Mouse (Mus musculus) hindbrain, embryonic 15.5 days (tissue): ENCODE results near the gene Apol7e. TPM values are rescaled to one million over a fixed set of nuclear protein-coding genes. Genes with fewer than 3 reads are reported as not detected.

Source experiments
- ATAC-seq: fragments of 200-750 bp; cut with Nextera tagmentation; 2 replicates; pipeline ENCODE4 v1.8.0; 2017; ENCODE audit warnings: low read depth, moderate number of reproducible peaks, moderate TSS enrichment; ENCODE audit not compliant: low FRiP score
- H3K27ac ChIP-seq: fragments of 300-500 bp; sonication (generic); replicated peaks from 2 replicates; pipeline ENCODE4 v1.5.1; 2015; ENCODE audit warnings: mild to moderate bottlenecking, inconsistent platforms
- H3K27me3 ChIP-seq: fragments of 300-500 bp; sonication (generic); 2 replicates; pipeline ENCODE4 v1.6.1; 2015; ENCODE audit warnings: control low read depth, inconsistent platforms
- H3K36me3 ChIP-seq: fragments of 300-500 bp; sonication (generic); 2 replicates; pipeline ENCODE4 v1.6.1; 2015; ENCODE audit warnings: control low read depth, inconsistent platforms
- H3K4me1 ChIP-seq: fragments of 300-500 bp; sonication (generic); replicated peaks from 2 replicates; pipeline ENCODE4 v1.6.1; 2015; ENCODE audit warnings: control low read depth, inconsistent platforms
- H3K4me2 ChIP-seq: fragments of 300-500 bp; sonication (generic); 2 replicates; pipeline ENCODE4 v1.6.1; 2015; ENCODE audit warnings: moderate library complexity, mild to moderate bottlenecking, inconsistent platforms
- H3K4me3 ChIP-seq: fragments of 300-500 bp; sonication (generic); 2 replicates; pipeline ENCODE4 v1.5.1; 2015; ENCODE audit warnings: mild to moderate bottlenecking, inconsistent platforms
- H3K9ac ChIP-seq: fragments of 300-500 bp; sonication (generic); 2 replicates; pipeline ENCODE4 v1.6.1; 2015; ENCODE audit warnings: inconsistent platforms
- H3K9me3 ChIP-seq: fragments of 300-500 bp; sonication (generic); 2 replicates; pipeline ENCODE4 v1.6.1; 2016; ENCODE audit warnings: control low read depth, inconsistent platforms
- WGBS: fragments of 180-500 bp; shearing (Covaris S2); methylation state at CpG from one replicate; pipeline ENCODE4 v1.1.7; 2015; 5-methylcytosine and 5-hydroxymethylcytosine counted together
- polyA plus RNA-seq: library from polyadenylated mRNA; unstranded; fragments of >200 nt; fragmentation: Nextera tagmentation; extraction: Ambion mirVana; gene quantifications from 2 replicates; pipeline ENCODE4 v1.2.1, GENCODE M21; 2015

Gene Apol7e
- polyA plus RNA-seq, 1 experiment from 2014 or later = not detected

DNA sequence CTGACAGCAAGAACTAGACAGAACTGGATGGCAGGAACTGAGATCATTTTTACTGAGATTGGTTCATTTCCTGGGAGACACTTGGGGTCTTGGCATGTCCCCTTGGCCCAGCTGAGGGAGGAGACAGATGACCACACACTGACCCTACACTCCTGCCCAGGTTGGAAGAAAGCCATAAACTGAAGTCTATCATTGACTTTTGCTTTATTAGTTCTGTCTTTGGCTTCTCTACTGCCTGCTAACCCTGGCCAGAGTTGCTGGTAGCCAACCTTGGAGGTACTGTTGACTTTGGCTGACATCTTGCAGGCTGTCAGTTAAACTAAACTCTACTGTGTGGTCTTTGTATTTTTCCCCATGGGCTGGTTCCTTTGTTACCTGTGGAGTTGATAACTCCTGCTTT, 46.4 kb downstream of the Apol7e start:
- H3K4me2 ChIP-seq = no peak overlapping the region
- no peaks in the 10 kb centered on the region for H3K4me1 ChIP-seq
- H3K27me3 ChIP-seq = no peaks in the 10 kb centered on the region
- H3K36me3 ChIP-seq = no peaks in the 10 kb centered on the region
- no peaks in the 10 kb centered on the region for H3K9me3 ChIP-seq
- no peak overlapping the region for H3K9ac ChIP-seq
- H3K27ac ChIP-seq = no peak overlapping the region
- no peak overlapping the region for H3K4me3 ChIP-seq
- no peak for ATAC-seq

DNA sequence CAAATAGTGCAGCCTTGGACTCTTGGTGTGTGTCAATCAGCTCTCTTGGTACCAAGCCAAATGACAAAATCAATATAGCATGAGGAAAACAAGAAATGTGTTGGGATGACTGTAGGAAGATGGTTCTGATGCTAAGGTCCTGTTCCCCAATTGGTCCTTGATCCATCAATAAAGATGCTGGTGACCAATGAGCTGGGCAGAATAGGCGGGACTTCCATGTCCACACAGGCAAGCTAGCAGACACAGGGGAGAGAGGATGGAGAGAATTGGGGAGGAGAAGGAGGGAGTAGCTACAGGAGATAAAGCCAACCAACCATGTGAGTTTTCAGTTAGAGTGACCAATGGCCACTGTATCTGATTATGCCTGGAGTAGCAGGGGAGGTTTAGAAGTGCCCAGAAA, 47.7 kb downstream of the Apol7e start:
- Histone ChIP-seq H3K4me1 (no peaks in the 10 kb centered on the region), H3K9ac (no peak overlapping the region), H3K4me3 (no peak overlapping the region), H3K36me3 (no peaks in the 10 kb centered on the region), H3K4me2 (no peak overlapping the region), H3K27me3 (no peaks in the 10 kb centered on the region), H3K27ac (no peak overlapping the region), H3K9me3 (no peaks in the 10 kb centered on the region)
- WGBS = 86% methylated on average over 1 of the region's 1 CpGs
- ATAC-seq = no peak

DNA sequence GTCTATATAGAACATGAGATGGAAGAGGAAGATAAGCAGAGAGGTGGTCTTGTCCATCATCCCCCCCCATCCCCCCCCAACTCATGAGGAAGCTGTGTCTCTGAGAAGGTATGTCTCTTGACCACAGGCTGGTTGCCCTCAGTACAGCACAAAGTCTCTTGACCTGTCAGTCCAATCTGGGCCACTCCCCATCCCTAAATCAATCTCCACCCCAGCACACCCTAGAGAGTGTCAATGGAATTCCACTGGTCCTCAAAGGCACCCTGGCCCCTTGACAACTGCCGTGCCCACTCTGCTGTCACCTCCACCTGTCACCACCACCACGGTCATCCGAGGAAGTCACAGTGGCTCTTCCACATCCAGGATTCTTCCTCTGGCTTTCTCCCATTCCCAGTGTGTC, 49.8 kb downstream of the Apol7e start:
- no peak for ATAC-seq
- Histone ChIP-seq H3K27ac (no peak overlapping the region), H3K4me1 (no peaks in the 10 kb centered on the region), H3K9ac (no peak overlapping the region), H3K9me3 (no peaks in the 10 kb centered on the region), H3K27me3 (no peaks in the 10 kb centered on the region), H3K4me2 (no peak overlapping the region), H3K36me3 (no peaks in the 10 kb centered on the region), H3K4me3 (no peak overlapping the region)
- WGBS = 85% methylated on average over 3 of the region's 3 CpGs

DNA sequence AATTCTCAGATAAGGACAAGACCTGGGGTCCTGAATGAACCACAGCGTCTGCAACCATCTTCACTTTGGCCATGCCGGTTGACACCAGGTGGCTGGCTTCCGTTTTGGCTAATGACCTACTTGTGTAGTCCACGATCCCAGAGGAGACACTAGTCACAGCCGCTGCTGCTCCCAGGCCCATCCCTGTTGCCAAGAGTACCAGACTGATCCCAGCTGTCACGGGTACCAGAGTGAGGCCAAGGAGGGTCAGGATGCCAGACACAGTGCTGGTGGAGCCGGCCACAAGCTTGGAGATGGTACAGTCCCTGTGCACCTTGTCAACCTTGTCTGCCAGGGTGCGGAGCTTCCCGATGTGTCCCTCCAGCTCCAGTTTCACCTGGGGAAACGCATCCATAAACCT, 51.1 kb downstream of the Apol7e start:
- Histone ChIP-seq H3K9me3 (no peaks in the 10 kb centered on the region), H3K4me2 (no peak overlapping the region), H3K9ac (no peak overlapping the region), H3K36me3 (no peaks in the 10 kb centered on the region), H3K27ac (no peak overlapping the region), H3K27me3 (no peaks in the 10 kb centered on the region), H3K4me1 (no peaks in the 10 kb centered on the region), H3K4me3 (no peak overlapping the region)
- ATAC-seq = no peak
- 79% methylated on average over 10 of the region's 10 CpGs for WGBS

GRCm38 (mm10) chr15:77750461-77750860, 51.8 kb downstream of the Apol7e start:
- no peak for ATAC-seq

DNA sequence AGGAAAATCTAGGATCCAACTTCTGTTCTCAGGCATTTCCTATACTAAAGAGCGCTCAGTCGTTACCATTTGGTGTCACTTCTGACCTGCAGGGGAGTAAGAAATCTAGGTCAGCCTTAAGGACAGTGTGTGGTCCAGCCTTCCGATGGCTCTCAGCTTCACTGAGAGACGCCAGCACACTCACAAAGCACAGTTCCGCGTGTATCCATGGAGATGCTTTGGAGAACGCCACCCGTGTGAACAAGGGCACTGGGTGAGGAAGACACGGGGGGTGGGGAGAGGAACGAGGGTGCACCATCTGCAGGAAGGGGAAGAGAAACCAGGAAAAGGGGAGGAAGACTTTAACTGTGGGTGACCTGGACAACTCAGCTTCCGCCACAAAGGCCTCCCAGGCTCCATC, 53.8 kb downstream of the Apol7e start:
- 43% methylated on average over 11 of the region's 11 CpGs for WGBS
- no peak overlapping the region for H3K9ac ChIP-seq
- no peaks in the 10 kb centered on the region for H3K4me1 ChIP-seq
- H3K36me3 ChIP-seq = no peaks in the 10 kb centered on the region
- H3K4me3 ChIP-seq = no peak overlapping the region
- H3K27ac ChIP-seq = no peak overlapping the region
- no peak overlapping the region for H3K4me2 ChIP-seq
- no peaks in the 10 kb centered on the region for H3K9me3 ChIP-seq
- no peak for ATAC-seq
- no peaks in the 10 kb centered on the region for H3K27me3 ChIP-seq

More at GRCm38 (mm10) chr15:77750461-77750860, 51.8 kb downstream of the Apol7e start:
- Histone ChIP-seq H3K27ac (no peak overlapping the region), H3K9me3 (no peaks in the 10 kb centered on the region), H3K36me3 (no peaks in the 10 kb centered on the region), H3K4me2 (no peak overlapping the region), H3K9ac (no peak overlapping the region), H3K4me3 (no peak overlapping the region), H3K27me3 (no peaks in the 10 kb centered on the region), H3K4me1 (no peaks in the 10 kb centered on the region)
- WGBS = 43% methylated on average over 1 of the region's 1 CpGs

GRCm38 (mm10) chr15:77755132-77755531, 56.5 kb downstream of the Apol7e start:
- no peak overlapping the region for H3K4me2 ChIP-seq
- H3K4me1 ChIP-seq = no peaks in the 10 kb centered on the region
- H3K27ac ChIP-seq = no peak overlapping the region
- no peaks in the 10 kb centered on the region for H3K9me3 ChIP-seq
- no peak overlapping the region for H3K9ac ChIP-seq
- 65% methylated on average over 2 of the region's 2 CpGs for WGBS
- H3K27me3 ChIP-seq = no peaks in the 10 kb centered on the region
- H3K4me3 ChIP-seq = no peak overlapping the region
- 0 out of 2 replicates have a peak, but pooled peaks have one; percentile 23 for ATAC-seq
- no peaks in the 10 kb centered on the region for H3K36me3 ChIP-seq

DNA sequence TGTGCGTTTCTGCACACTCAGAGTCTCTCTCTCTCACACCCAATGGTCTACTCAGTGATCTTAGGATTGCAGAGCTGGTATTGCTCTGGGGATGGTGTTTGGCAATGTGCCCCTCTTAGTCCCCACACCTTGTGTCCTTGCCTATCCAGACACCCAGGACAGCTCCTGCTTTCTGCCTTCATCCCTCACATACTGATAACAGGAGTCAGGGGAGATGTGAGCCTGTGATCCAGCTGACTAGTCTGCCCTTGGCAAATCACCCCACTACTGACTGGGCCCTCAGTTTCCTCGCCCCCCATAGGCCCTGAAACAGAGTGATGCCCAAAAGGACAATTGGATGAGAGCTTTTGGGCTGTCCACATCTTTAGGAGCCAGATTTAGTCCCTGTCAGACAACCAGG, 57.4 kb downstream of the Apol7e start:
- no peak overlapping the region for H3K4me3 ChIP-seq
- no peak for ATAC-seq

DNA sequence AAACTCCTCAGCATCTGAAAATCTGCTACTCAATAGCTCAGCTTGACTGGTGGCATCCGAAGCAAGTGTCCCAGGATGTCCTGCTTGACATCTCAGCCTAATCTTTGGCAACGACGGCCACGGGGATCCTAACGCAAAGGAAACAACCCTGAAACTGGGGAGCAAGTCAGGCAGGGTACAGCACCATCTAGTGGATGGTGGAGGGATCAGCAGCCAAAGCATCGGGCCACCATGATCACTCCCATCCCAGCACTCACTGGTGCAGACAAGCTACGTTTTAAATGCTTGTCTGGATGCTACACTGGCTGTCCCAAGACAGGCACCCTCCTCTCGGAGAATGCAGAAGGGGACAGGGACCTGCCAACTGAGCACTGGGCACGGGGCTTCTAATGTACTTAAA, 58.2 kb downstream of the Apol7e start, which contains the start of gene Apol8:
Apol8 (minus strand) TSS at position 156 of the 400 bp plus-strand sequence.
- Histone ChIP-seq H3K9me3 (no peaks in the 10 kb centered on the region), H3K4me1 (no peaks in the 10 kb centered on the region), H3K27me3 (no peaks in the 10 kb centered on the region), H3K4me3 (no peak within 1 kb of the TSS), H3K36me3 (0 out of 2 replicates have a peak, but pooled peaks cover 6% of the 10 kb centered on the region), H3K9ac (no peak within 1 kb of the TSS), H3K27ac (no peak within 1 kb of the TSS), H3K4me2 (0 out of 2 replicates have a peak within 1 kb of the TSS, but pooled peaks have one; percentile 5)
- WGBS = 11% methylated on average over 9 of the region's 9 CpGs
- ATAC-seq = no peak

More for the DNA sequence above, 57.4 kb downstream of the Apol7e start:
- WGBS = 62% methylated on average over 2 of the region's 2 CpGs
- Histone ChIP-seq H3K9me3 (no peaks in the 10 kb centered on the region), H3K36me3 (0 out of 2 replicates have a peak, but pooled peaks cover 3% of the 10 kb centered on the region), H3K27ac (no peak overlapping the region), H3K27me3 (no peaks in the 10 kb centered on the region), H3K9ac (no peak overlapping the region), H3K4me1 (no peaks in the 10 kb centered on the region), H3K4me2 (no peak overlapping the region)

GRCm38 (mm10) chr15:77757586-77758226, 59.0 kb downstream of the Apol7e start:
- Histone ChIP-seq H3K4me2 (no peak overlapping the region), H3K9me3 (no peaks in the 10 kb centered on the region), H3K9ac (no peak overlapping the region), H3K4me1 (no peaks in the 10 kb centered on the region), H3K4me3 (no peak overlapping the region), H3K36me3 (peaks cover 13% of the 10 kb centered on the region; the same call in 1 of the 2 replicates), H3K27me3 (no peaks in the 10 kb centered on the region), H3K27ac (no peak overlapping the region)
- no peak for ATAC-seq
- WGBS = 86% methylated on average over 4 of the region's 4 CpGs

GRCm38 (mm10) chr15:77760037-77760436, 61.4 kb downstream of the Apol7e start:
- Histone ChIP-seq H3K27me3 (no peaks in the 10 kb centered on the region), H3K9ac (no peak overlapping the region), H3K4me1 (no peaks in the 10 kb centered on the region), H3K4me2 (no peak overlapping the region), H3K27ac (no peak overlapping the region), H3K36me3 (peaks cover 32% of the 10 kb centered on the region), H3K4me3 (no peak overlapping the region), H3K9me3 (no peaks in the 10 kb centered on the region)
- whole genome bisulfite sequencing = 91% methylated on average over 13 of the region's 16 CpGs
- ATAC-seq = no peak

GRCm38 (mm10) chr15:77761083-77761482, 62.4 kb downstream of the Apol7e start:
- Histone ChIP-seq H3K4me2 (no peak overlapping the region), H3K36me3 (peaks cover 43% of the 10 kb centered on the region), H3K4me3 (no peak overlapping the region), H3K9ac (no peak overlapping the region), H3K9me3 (no peaks in the 10 kb centered on the region), H3K27me3 (no peaks in the 10 kb centered on the region), H3K27ac (no peak overlapping the region), H3K4me1 (no peaks in the 10 kb centered on the region)
- ATAC-seq = no peak
- 96% methylated on average over 7 of the region's 7 CpGs for whole genome bisulfite sequencing
